In genomic region chr9:27661431-27662300, GRCm38 (mm10) we compare ENCODE assay signal across 32 mouse cellular contexts.
"Had no signal": no experiment of that assay in that cellular context is flagged by ENCODE, and none has a peak within 500 bp of the region (broad histone marks: within the 10 kb centered on the region; RNA-seq: fewer than 3 reads in every experiment).

No protein-coding gene starts in this region.

- ATAC-seq: liver, embryonic 12.5 days; liver, postnatal 0 days; lung, postnatal 0 days; midbrain, embryonic 13.5 days; midbrain, embryonic 15.5 days; midbrain, embryonic 16.5 days had no signal

- H3K4me3 ChIP-seq: limb, embryonic 10.5 days; limb, embryonic 12.5 days; limb, embryonic 13.5 days; limb, embryonic 15.5 days; liver, embryonic 12.5 days; liver, embryonic 13.5 days; liver, embryonic 15.5 days; lung, embryonic 15.5 days; megakaryocyte, embryonic 14.5 days; midbrain, embryonic 10.5 days; midbrain, embryonic 12.5 days; midbrain, embryonic 13.5 days; midbrain, embryonic 15.5 days; myocyte; neural tube, embryonic 12.5 days had no signal

- H3K9ac ChIP-seq: limb, embryonic 12.5 days; limb, embryonic 13.5 days; limb, embryonic 15.5 days; liver, embryonic 12.5 days; liver, embryonic 13.5 days; liver, embryonic 14.5 days; liver, embryonic 15.5 days; liver, postnatal 0 days; lung, embryonic 14.5 days; lung, embryonic 15.5 days; midbrain, embryonic 12.5 days; midbrain, embryonic 13.5 days; midbrain, embryonic 15.5 days; neural tube, embryonic 12.5 days had no signal

- H3K27me3 ChIP-seq: limb, embryonic 12.5 days; limb, embryonic 13.5 days; limb, embryonic 15.5 days; liver, embryonic 12.5 days; liver, embryonic 13.5 days; liver, embryonic 15.5 days; lung, embryonic 15.5 days; megakaryocyte, embryonic 14.5 days; midbrain, embryonic 12.5 days; midbrain, embryonic 13.5 days; midbrain, embryonic 15.5 days; neural tube, embryonic 12.5 days had no signal

- H3K27ac ChIP-seq: limb, embryonic 10.5 days; limb, embryonic 12.5 days; limb, embryonic 13.5 days; limb, embryonic 15.5 days; liver, embryonic 12.5 days; liver, embryonic 13.5 days; liver, embryonic 14.5 days; liver, embryonic 15.5 days; lung, embryonic 15.5 days; macrophage; midbrain, embryonic 10.5 days; midbrain, embryonic 12.5 days; midbrain, embryonic 13.5 days; midbrain, embryonic 15.5 days; neural tube, embryonic 12.5 days had no signal

- H3K9me3 ChIP-seq: limb, embryonic 10.5 days; limb, embryonic 12.5 days; limb, embryonic 13.5 days; limb, embryonic 15.5 days; liver, embryonic 12.5 days; liver, embryonic 13.5 days; liver, embryonic 15.5 days; lung, embryonic 15.5 days; megakaryocyte, embryonic 14.5 days; midbrain, embryonic 10.5 days; midbrain, embryonic 12.5 days; midbrain, embryonic 13.5 days; midbrain, embryonic 15.5 days; neural tube, embryonic 12.5 days had no signal

- H3K4me1 ChIP-seq: limb, embryonic 12.5 days; limb, embryonic 15.5 days; lung, embryonic 15.5 days; midbrain, embryonic 10.5 days; midbrain, embryonic 13.5 days; midbrain, embryonic 15.5 days had no signal

- DNase-seq: left cerebral cortex, postnatal 4 days; liver; liver, embryonic 13.5 days; liver, postnatal 0 days; lung, adult 18-20 months; lung, adult 2 months; lung, embryonic 14.5 days; lung, postnatal 10 days; lung, postnatal 14 days; lung, postnatal 36 days; lung, postnatal 4 days; midbrain, embryonic 14.5 days had no signal

- H3K36me3 ChIP-seq: limb, embryonic 10.5 days; limb, embryonic 12.5 days; limb, embryonic 13.5 days; limb, embryonic 15.5 days; liver, embryonic 12.5 days; liver, embryonic 13.5 days; liver, embryonic 15.5 days; lung, embryonic 15.5 days; midbrain, embryonic 10.5 days; midbrain, embryonic 12.5 days; midbrain, embryonic 13.5 days; midbrain, embryonic 15.5 days; neural tube, embryonic 12.5 days had no signal

- H3K4me2 ChIP-seq: limb, embryonic 12.5 days; limb, embryonic 13.5 days; limb, embryonic 15.5 days; liver, embryonic 11.5 days; liver, embryonic 12.5 days; liver, embryonic 13.5 days; liver, embryonic 15.5 days; lung, embryonic 14.5 days; lung, embryonic 15.5 days; midbrain, embryonic 11.5 days; midbrain, embryonic 12.5 days; midbrain, embryonic 13.5 days; midbrain, embryonic 15.5 days; neural tube, embryonic 12.5 days had no signal
